Comparison of ENCODE assay signal across 20 mouse cellular contexts in genomic region chr9:63572874-63573273, GRCm38 (mm10). TPM values are rescaled to one million over a fixed set of nuclear protein-coding genes. Genes with fewer than 3 reads are reported as not detected.
DNase-seq lines count a peak whose midpoint lies in the region; ATAC-seq and TF ChIP-seq lines count a peak whose summit lies in the region.
"Had no signal": no experiment of that assay in that cellular context is flagged by ENCODE, and none has a peak within 500 bp of the region (broad histone marks: within the 10 kb centered on the region; RNA-seq: fewer than 3 reads in every experiment).

No protein-coding gene starts in this region.

- H3K4me2 ChIP-seq in liver, postnatal 0 days (ENCODE audit: low read depth, low read length) = no peak overlapping the region
- H3K4me2 ChIP-seq in stomach, postnatal 0 days (replicated peaks; ENCODE audit: low read depth) = no peak overlapping the region
- H3K4me2 ChIP-seq: hindbrain, embryonic 13.5 days; limb, embryonic 12.5 days had no signal

- H3K4me3 ChIP-seq in heart, adult 2 months = no peak overlapping the region
- no peak overlapping the region for H3K4me3 ChIP-seq in liver, postnatal 0 days (ENCODE audit: low read depth, low read length)
- H3K4me3 ChIP-seq in stomach, postnatal 0 days (ENCODE audit: low read depth, low read length) = no peak overlapping the region
- H3K4me3 ChIP-seq: hindbrain, embryonic 13.5 days; limb, embryonic 12.5 days; megakaryocyte, embryonic 14.5 days had no signal

- no peaks in the 10 kb centered on the region for H3K36me3 ChIP-seq in heart, adult 2 months (ENCODE audit: control insufficient read depth, insufficient read depth, low read length)
- H3K36me3 ChIP-seq in liver, postnatal 0 days (replicated peaks; ENCODE audit: insufficient read depth, low read length) = no peaks in the 10 kb centered on the region
- H3K36me3 ChIP-seq in stomach, postnatal 0 days (ENCODE audit: control insufficient read depth, insufficient read depth, low read length) = no peaks in the 10 kb centered on the region
- H3K36me3 ChIP-seq: hindbrain, embryonic 13.5 days; limb, embryonic 12.5 days had no signal

- TF ChIP-seq CTCF in heart, adult 2 months (IDR thresholded peaks at IDR 0.05) = peak; percentile 39
- 0 out of 2 replicates have a peak, but pooled peaks have one; percentile 16 for TF ChIP-seq CTCF in liver, postnatal 0 days (IDR thresholded peaks at IDR 0.05; ENCODE audit: low read depth)
- peak; percentile 5; the same call in 1 of the 2 replicates for TF ChIP-seq CTCF in brain, embryonic 14.5 days (IDR thresholded peaks at IDR 0.05; ENCODE audit: borderline replicate concordance, extremely low read depth, insufficient read depth, insufficient read length)
- peak; percentile 18 for TF ChIP-seq CTCF in stomach, postnatal 0 days (IDR thresholded peaks at IDR 0.05; ENCODE audit: low read depth)

- no peak for ATAC-seq in liver, postnatal 0 days
- ATAC-seq in stomach, postnatal 0 days (ENCODE audit: low FRiP score, low TSS enrichment) = no peak
- ATAC-seq: activated CD4-positive, CD25-positive, alpha-beta regulatory T cell, adult 4 months; midbrain, embryonic 16.5 days had no signal

- H3K9ac ChIP-seq in heart, adult 2 months (ENCODE audit: low read depth, low read length) = no peak overlapping the region
- no peak overlapping the region for H3K9ac ChIP-seq in liver, postnatal 0 days (replicated peaks)
- H3K9ac ChIP-seq in stomach, postnatal 0 days (ENCODE audit: low read length) = no peak overlapping the region
- H3K9ac ChIP-seq: hindbrain, embryonic 13.5 days; limb, embryonic 12.5 days had no signal

- no peaks in the 10 kb centered on the region for H3K79me2 ChIP-seq in heart, adult 2 months (replicated peaks; ENCODE audit: control insufficient read depth, insufficient read depth, low read length)

- no peaks in the 10 kb centered on the region for H3K9me3 ChIP-seq in liver, postnatal 0 days (ENCODE audit: low read length)
- H3K9me3 ChIP-seq in stomach, postnatal 0 days (ENCODE audit: control insufficient read depth, low read length) = no peaks in the 10 kb centered on the region
- H3K9me3 ChIP-seq: hindbrain, embryonic 13.5 days; limb, embryonic 12.5 days; megakaryocyte, embryonic 14.5 days had no signal

- intact Hi-C loops in heart, adult 2 months (cut with DNase I) = loop anchor here (5.0 kb wide), 1 partner anchor 269 kb away; no protein-coding TSS in a partner anchor
- intact Hi-C loops in heart, postnatal 10 days (cut with DNase I) = loop anchor here (5.0 kb wide), 1 partner anchor 269 kb away; no protein-coding TSS in a partner anchor

- 81% methylated on average over 7 of the region's 7 CpGs for WGBS in heart, adult 2 months
- WGBS in liver, postnatal 0 days (ENCODE audit: insufficient replicate concordance) = 69% methylated on average over 7 of the region's 7 CpGs
- WGBS in stomach, postnatal 0 days = 68% methylated on average over 7 of the region's 7 CpGs

- H3K27ac ChIP-seq in heart, adult 2 months = no peak overlapping the region
- no peak overlapping the region for H3K27ac ChIP-seq in liver, postnatal 0 days (ENCODE audit: low read depth)
- H3K27ac ChIP-seq in stomach, postnatal 0 days (replicated peaks) = no peak overlapping the region
- H3K27ac ChIP-seq: hindbrain, embryonic 13.5 days; limb, embryonic 12.5 days had no signal

- H3K4me1 ChIP-seq in heart, adult 2 months (ENCODE audit: control insufficient read depth, insufficient read depth, low read length) = peaks cover 2% of the 10 kb centered on the region; the same call in 1 of the 2 replicates
- no peaks in the 10 kb centered on the region for H3K4me1 ChIP-seq in liver, postnatal 0 days (ENCODE audit: insufficient read depth)
- no peaks in the 10 kb centered on the region for H3K4me1 ChIP-seq in stomach, postnatal 0 days (replicated peaks; ENCODE audit: control insufficient read depth, insufficient read depth)

- TF ChIP-seq EP300 in heart, adult 2 months (IDR thresholded peaks at IDR 0.05; ENCODE audit: insufficient read depth, low read depth, low read length) = no peak
- TF ChIP-seq EP300 in liver, postnatal 0 days (IDR thresholded peaks at IDR 0.05; ENCODE audit: low read depth) = no peak
- TF ChIP-seq EP300 in stomach, postnatal 0 days (optimal IDR thresholded peaks at IDR 0.05) = no peak

- TF ChIP-seq POLR2A in heart, adult 2 months (IDR thresholded peaks at IDR 0.05; ENCODE audit: insufficient read depth, low read depth, low read length) = no peak
- no peak for TF ChIP-seq POLR2A in brain, embryonic 14.5 days (IDR thresholded peaks at IDR 0.05; ENCODE audit: borderline replicate concordance, extremely low read depth, insufficient read depth, insufficient read length, poor library complexity, severe bottlenecking)

- DNase-seq in heart, adult 2 months = no peak
- DNase-seq in heart, postnatal 10 days = no peak
- DNase-seq in liver, postnatal 0 days = no peak
- DNase-seq in liver = no peak
- DNase-seq in brain, embryonic 14.5 days (ENCODE audit: low read depth) = no peak
- DNase-seq in stomach, postnatal 0 days (ENCODE audit: low spot score) = no peak
- no peak for DNase-seq in kidney, adult 18-20 months
- DNase-seq: adrenal gland, postnatal 14 days; gastrocnemius, postnatal 25 days; kidney, adult 11 months; kidney, postnatal 4 days; layer of hippocampus, postnatal 36 days; lung, postnatal 14 days; thymus, postnatal 36 days had no signal

- no peaks in the 10 kb centered on the region; the same call in 1 of the 2 replicates for H3K27me3 ChIP-seq in heart, adult 2 months (ENCODE audit: control insufficient read depth, insufficient read depth, low read length)
- no peaks in the 10 kb centered on the region for H3K27me3 ChIP-seq in liver, postnatal 0 days (ENCODE audit: insufficient read depth, low read length)
- no peaks in the 10 kb centered on the region for H3K27me3 ChIP-seq in stomach, postnatal 0 days (ENCODE audit: control insufficient read depth, insufficient read depth, low read length)
- H3K27me3 ChIP-seq: hindbrain, embryonic 13.5 days had no signal

RNA-seq across cellular contexts. Expression of gene Iqch, which starts 29.4 kb away (rescaled TPM):
- not detected for total RNA-seq in heart, adult 2 months (2021)
- polyA plus RNA-seq in heart, adult 2 months (2012; rRNA removed) = 0.06 TPM in 1 of 2 replicates, not detected in the other
- total RNA-seq in heart, postnatal 10 days (2021) = not detected
- 0.08 and 0.09 TPM in 2 replicates for polyA plus RNA-seq in liver, postnatal 0 days (2015; fragmentation: Nextera tagmentation; extraction: Ambion mirVana)
- polyA plus RNA-seq in brain, embryonic 14.5 days (2012; rRNA removed) = 0.04 and 0.11 TPM in 2 replicates
- 0.06 TPM in 1 of 2 replicates, not detected in the other for polyA plus RNA-seq in stomach, postnatal 0 days (2015; fragmentation: Nextera tagmentation; extraction: Ambion mirVana)
- total RNA-seq: gastrocnemius, postnatal 25 days had no signal
- polyA plus RNA-seq: activated CD4-positive, CD25-positive, alpha-beta regulatory T cell, adult 4 months; liver, embryonic 16.5 days had no signal

RNA-seq across cellular contexts. Expression of gene Aagab, which starts 29.6 kb away (rescaled TPM):
- 10 to 100 TPM; 17.0 to 19.2 TPM for total RNA-seq in heart, adult 2 months (2021)
- polyA plus RNA-seq in heart, adult 2 months (2012; rRNA removed) = 6.8 and 10.9 TPM in 2 replicates
- total RNA-seq in heart, postnatal 10 days (2021) = 10 to 100 TPM; 20.6 to 24.8 TPM
- 12.8 and 14.2 TPM in 2 replicates for polyA plus RNA-seq in liver, postnatal 0 days (2015; fragmentation: Nextera tagmentation; extraction: Ambion mirVana)
- polyA plus RNA-seq in brain, embryonic 14.5 days (2012; rRNA removed) = 24.9 and 27.9 TPM in 2 replicates
- polyA plus RNA-seq in stomach, postnatal 0 days (2015; fragmentation: Nextera tagmentation; extraction: Ambion mirVana) = 26.8 and 27.6 TPM in 2 replicates
